8 mouse cellular contexts compared by ENCODE assay signal in genomic region chr16:97961381-97962150, GRCm38 (mm10). TPM values are rescaled to one million over a fixed set of nuclear protein-coding genes. Genes with fewer than 3 reads are reported as not detected.
DNase-seq lines count a peak whose midpoint lies in the region; ATAC-seq and TF ChIP-seq lines count a peak whose summit lies in the region.

No protein-coding gene starts in this region.

- WGBS in intestine, postnatal 0 days = 5% methylated on average over 36 of the region's 36 CpGs
- 9% methylated on average over 28 of the region's 36 CpGs for WGBS in midbrain, postnatal 0 days

- peaks cover 20 to 40% of the 10 kb centered on the region in 2 experiments for H3K4me1 ChIP-seq in MEL (ENCODE audit: control insufficient read depth in 1 of 2, insufficient read depth in 2 of 2, low read length in 2 of 2)
- peaks cover 75% of the 10 kb centered on the region for H3K4me1 ChIP-seq in erythroblast, embryonic 14.5 days (ENCODE audit: control insufficient read depth)
- H3K4me1 ChIP-seq in intestine, postnatal 0 days (replicated peaks; ENCODE audit: control insufficient read depth, insufficient read depth, low read length) = peaks cover 8% of the 10 kb centered on the region; the same call in 1 of the 2 replicates
- no peaks in the 10 kb centered on the region for H3K4me1 ChIP-seq in midbrain, postnatal 0 days (ENCODE audit: insufficient read depth, low read length)

- H3K36me3 ChIP-seq in MEL (ENCODE audit: control insufficient read depth in 1 of 2, insufficient read depth in 2 of 2, low read length in 2 of 2) = peaks cover 0 to 48% of the 10 kb centered on the region in 2 experiments; a peak in 2 of 4 replicates
- H3K36me3 ChIP-seq in erythroblast, embryonic 14.5 days (ENCODE audit: control insufficient read depth) = peaks cover 5% of the 10 kb centered on the region
- H3K36me3 ChIP-seq in intestine, postnatal 0 days (ENCODE audit: control insufficient read depth, insufficient read depth) = peaks cover 1% of the 10 kb centered on the region; the same call in 1 of the 2 replicates
- H3K36me3 ChIP-seq in midbrain, postnatal 0 days (ENCODE audit: insufficient read depth, low read length) = peaks cover 3% of the 10 kb centered on the region; the same call in 1 of the 2 replicates

- no peak for DNase-seq in layer of hippocampus, adult 2 months (ENCODE audit: low spot score in 2 of 2)
- no peak for DNase-seq in layer of hippocampus, postnatal 10 days (ENCODE audit: low spot score in 2 of 2)
- peak; percentile 48 for DNase-seq in MEL (ENCODE audit: low read depth, low spot score)
- DNase-seq in midbrain, postnatal 0 days (ENCODE audit: low spot score) = peak; percentile 1
- DNase-seq in spleen, postnatal 10 days (ENCODE audit: low spot score in 2 of 2) = no peak
- DNase-seq in T-cell, adult 2 months (ENCODE audit: low spot score) = no peak

- TF ChIP-seq CTCF in layer of hippocampus, adult 2 months (conservative IDR thresholded peaks at IDR 0.05) = no peak
- no peak for TF ChIP-seq CTCF in MEL (IDR thresholded peaks at IDR 0.05 in 2 of 3, conservative IDR thresholded peaks at IDR 0.05 in 1 of 3; ENCODE audit: control insufficient read depth in 1 of 3, insufficient read depth in 1 of 3, low read depth in 2 of 3, low read length in 3 of 3, poor library complexity in 1 of 3, severe bottlenecking in 1 of 3)
- no peak for TF ChIP-seq CTCF in intestine, postnatal 0 days (IDR thresholded peaks at IDR 0.05; ENCODE audit: low read depth)
- no peak for TF ChIP-seq CTCF in midbrain, postnatal 0 days (IDR thresholded peaks at IDR 0.05)

- H3K9ac ChIP-seq in MEL (ENCODE audit: control insufficient read depth, low read depth, low read length, poor library complexity, severe bottlenecking) = peak overlapping the region; percentile 86
- peak overlapping the region; percentile 79 for H3K9ac ChIP-seq in intestine, postnatal 0 days (ENCODE audit: low read depth, low read length)
- H3K9ac ChIP-seq in midbrain, postnatal 0 days (replicated peaks; ENCODE audit: low read length, poor library complexity, severe bottlenecking) = peak overlapping the region; percentile 86

- no peak for TF ChIP-seq POLR2A in MEL (IDR thresholded peaks at IDR 0.05; ENCODE audit: control insufficient read depth in 1 of 2, insufficient read depth in 1 of 2, low read depth in 1 of 2, low read length in 2 of 2, poor library complexity in 1 of 2)

- H3K27me3 ChIP-seq in MEL (ENCODE audit: control insufficient read depth in 1 of 2, insufficient read depth in 2 of 2, low read length in 2 of 2) = no peaks in the 10 kb centered on the region
- no peaks in the 10 kb centered on the region for H3K27me3 ChIP-seq in erythroblast, embryonic 14.5 days (ENCODE audit: control insufficient read depth)
- no peaks in the 10 kb centered on the region for H3K27me3 ChIP-seq in intestine, postnatal 0 days (replicated peaks; ENCODE audit: control insufficient read depth, insufficient read depth, low read length)
- H3K27me3 ChIP-seq in midbrain, postnatal 0 days (ENCODE audit: insufficient read depth, low read length) = no peaks in the 10 kb centered on the region

- TF ChIP-seq EP300 in MEL (IDR thresholded peaks at IDR 0.05; ENCODE audit: low read depth in 1 of 2, low read length in 2 of 2) = no peak

- TF ChIP-seq RAD21 in MEL (IDR thresholded peaks at IDR 0.05; ENCODE audit: low read depth, low read length) = no peak

- peak overlapping the region; percentile 96 for H3K27ac ChIP-seq in layer of hippocampus, adult 2 months
- H3K27ac ChIP-seq in MEL (ENCODE audit: control insufficient read depth, low read depth, low read length) = peak overlapping the region; percentile 30
- peak overlapping the region; percentile 94 for H3K27ac ChIP-seq in intestine, postnatal 0 days (ENCODE audit: low read depth, low read length)
- H3K27ac ChIP-seq in midbrain, postnatal 0 days (ENCODE audit: low read depth, low read length) = peak overlapping the region; percentile 96

- peaks cover 9% of the 10 kb centered on the region for H3K79me2 ChIP-seq in MEL (ENCODE audit: control insufficient read depth, insufficient read depth, low read length, poor library complexity)

- ATAC-seq in intestine, postnatal 0 days = peak; percentile 1; the same call in 1 of the 2 replicates
- peak; percentile 35 for ATAC-seq in midbrain, postnatal 0 days (ENCODE audit: low FRiP score)

- peak overlapping the region; percentile 99 for H3K4me3 ChIP-seq in layer of hippocampus, adult 2 months
- H3K4me3 ChIP-seq in MEL (ENCODE audit: control insufficient read depth in 1 of 2, insufficient read depth in 1 of 2, low read depth in 2 of 2, low read length in 2 of 2) = peak overlapping the region; percentile 70 to 79
- H3K4me3 ChIP-seq in erythroblast, embryonic 14.5 days (replicated peaks) = peak overlapping the region; percentile 94
- peak overlapping the region; percentile 72 for H3K4me3 ChIP-seq in intestine, postnatal 0 days (ENCODE audit: low read depth, low read length)
- H3K4me3 ChIP-seq in midbrain, postnatal 0 days (ENCODE audit: low read depth, low read length) = peak overlapping the region; percentile 64

- peak overlapping the region; percentile 85 for H3K4me2 ChIP-seq in intestine, postnatal 0 days (replicated peaks; ENCODE audit: low read depth)
- H3K4me2 ChIP-seq in midbrain, postnatal 0 days (ENCODE audit: low read depth, low read length, poor library complexity, severe bottlenecking) = peak overlapping the region; percentile 67

- no peaks in the 10 kb centered on the region for H3K9me3 ChIP-seq in MEL (replicated peaks; ENCODE audit: insufficient read depth, low read length)
- H3K9me3 ChIP-seq in erythroblast, embryonic 14.5 days (ENCODE audit: control insufficient read depth, low read length) = no peaks in the 10 kb centered on the region
- no peaks in the 10 kb centered on the region for H3K9me3 ChIP-seq in intestine, postnatal 0 days (ENCODE audit: control insufficient read depth)
- H3K9me3 ChIP-seq in midbrain, postnatal 0 days (ENCODE audit: low read length) = no peaks in the 10 kb centered on the region

TF ChIP-seq in MEL, 35 proteins besides CTCF, POLR2A, EP300 and RAD21:
- TF ChIP-seq ZKSCAN1 (IDR thresholded peaks at IDR 0.05; ENCODE audit: low read depth, low read length) = no peak
- no peak for TF ChIP-seq POLR2AphosphoS5 (IDR thresholded peaks at IDR 0.05; ENCODE audit: borderline replicate concordance, low read depth, low read length)
- no peak for TF ChIP-seq ZC3H11A (IDR thresholded peaks at IDR 0.05; ENCODE audit: low read depth, low read length)
- no peak for TF ChIP-seq POLR2AphosphoS2 (IDR thresholded peaks at IDR 0.05; ENCODE audit: low read length)
- TF ChIP-seq MAZ (IDR thresholded peaks at IDR 0.05; ENCODE audit: low read depth, low read length) = 0 out of 2 replicates have a peak, but pooled peaks have one; percentile 2
- TF ChIP-seq GATA1 (IDR thresholded peaks at IDR 0.05; ENCODE audit: low read depth, low read length) = no peak
- TF ChIP-seq ELF1 (IDR thresholded peaks at IDR 0.05; ENCODE audit: low read depth, low read length) = no peak
- TF ChIP-seq CHD1 (IDR thresholded peaks at IDR 0.05; ENCODE audit: low read depth, low read length) = peak; percentile 34; the same call in 1 of the 2 replicates
- TF ChIP-seq JUND (IDR thresholded peaks at IDR 0.05; ENCODE audit: low read depth, low read length) = no peak
- no peak for TF ChIP-seq NELFE (IDR thresholded peaks at IDR 0.05; ENCODE audit: low read depth, low read length)
- no peak for TF ChIP-seq MAX (IDR thresholded peaks at IDR 0.05; ENCODE audit: low read length)
- TF ChIP-seq MEF2A (IDR thresholded peaks at IDR 0.05; ENCODE audit: extremely low read depth, insufficient replicate concordance, low read depth, low read length, poor library complexity, severe bottlenecking) = no peak
- TF ChIP-seq UBTF (IDR thresholded peaks at IDR 0.05; ENCODE audit: borderline replicate concordance, insufficient read depth, low read depth, low read length) = no peak
- TF ChIP-seq TAL1 (IDR thresholded peaks at IDR 0.05; ENCODE audit: low read length) = no peak

RNA-seq across cellular contexts. Expression of gene C2cd2, which starts 0.8 kb away (rescaled TPM):
- total RNA-seq in layer of hippocampus, adult 2 months (2021) = 10 to 100 TPM; 15.8 to 20.1 TPM
- total RNA-seq in layer of hippocampus, postnatal 10 days (2021) = 10 to 100 TPM; 22.1 to 26.3 TPM
- total RNA-seq in MEL (2012; rRNA removed) = 8.9 and 12.4 TPM in 2 replicates
- 10 to 100 TPM in 1 of 2 experiments, not detected in 1; 20.7 TPM for polyA plus RNA-seq in MEL (2012; ENCODE audit: insufficient read depth in 1 of 2, insufficient read length in 2 of 2, low read depth in 1 of 2, low replicate concordance in 2 of 2, missing spikeins in 1 of 2)
- polyA plus RNA-seq in erythroblast, embryonic 14.5 days (2012) = 0.62 and 0.78 TPM in 2 replicates
- polyA plus RNA-seq in intestine, postnatal 0 days (2015; fragmentation: Nextera tagmentation; extraction: Ambion mirVana) = 12.6 and 12.7 TPM in 2 replicates
- total RNA-seq in midbrain, postnatal 0 days (2014; rRNA removed) = 22.4 and 27.0 TPM in 2 replicates
- polyA plus RNA-seq in midbrain, postnatal 0 days (2015; fragmentation: Nextera tagmentation; extraction: Ambion mirVana) = 12.1 and 13.2 TPM in 2 replicates

RNA-seq across cellular contexts. Expression of gene Zbtb21, which starts 0.9 kb away (rescaled TPM):
- total RNA-seq in layer of hippocampus, adult 2 months (2021) = 10 to 100 TPM; 30.0 to 30.7 TPM
- total RNA-seq in layer of hippocampus, postnatal 10 days (2021) = 10 to 100 TPM; 23.9 TPM
- 7.3 and 9.4 TPM in 2 replicates for total RNA-seq in MEL (2012; rRNA removed)
- polyA plus RNA-seq in MEL (2012; ENCODE audit: insufficient read depth in 1 of 2, insufficient read length in 2 of 2, low read depth in 1 of 2, low replicate concordance in 2 of 2, missing spikeins in 1 of 2) = 1 to 10 TPM in 1 of 2 experiments, not detected in 1; 9.6 TPM
- polyA plus RNA-seq in erythroblast, embryonic 14.5 days (2012) = 1.3 and 1.5 TPM in 2 replicates
- polyA plus RNA-seq in intestine, postnatal 0 days (2015; fragmentation: Nextera tagmentation; extraction: Ambion mirVana) = 4.1 and 4.2 TPM in 2 replicates
- 30.5 and 40.9 TPM in 2 replicates for total RNA-seq in midbrain, postnatal 0 days (2014; rRNA removed)
- 9.4 and 9.5 TPM in 2 replicates for polyA plus RNA-seq in midbrain, postnatal 0 days (2015; fragmentation: Nextera tagmentation; extraction: Ambion mirVana)

RNA-seq across cellular contexts. Expression of gene B230307C23Rik, which starts 35.5 kb away (rescaled TPM):
- total RNA-seq in layer of hippocampus, adult 2 months (2021) = 10 to 100 TPM; 24.0 to 25.4 TPM
- 10 to 100 TPM; 18.8 to 30.4 TPM for total RNA-seq in layer of hippocampus, postnatal 10 days (2021)
- total RNA-seq in MEL (2012; rRNA removed) = 37.9 and 54.8 TPM in 2 replicates
- polyA plus RNA-seq in MEL (2012; ENCODE audit: insufficient read depth in 1 of 2, insufficient read length in 2 of 2, low read depth in 1 of 2, low replicate concordance in 2 of 2, missing spikeins in 1 of 2) = 10 to 100 TPM in 1 of 2 experiments, not detected in 1; 27.4 TPM
- 0.04 TPM in 1 of 2 replicates, not detected in the other for polyA plus RNA-seq in erythroblast, embryonic 14.5 days (2012)
- polyA plus RNA-seq in intestine, postnatal 0 days (2015; fragmentation: Nextera tagmentation; extraction: Ambion mirVana) = 22.8 and 30.5 TPM in 2 replicates
- 8.4 and 14.8 TPM in 2 replicates for total RNA-seq in midbrain, postnatal 0 days (2014; rRNA removed)
- polyA plus RNA-seq in midbrain, postnatal 0 days (2015; fragmentation: Nextera tagmentation; extraction: Ambion mirVana) = 15.7 and 17.3 TPM in 2 replicates

Comparison
In these comparisons a context has a peak if more than half of its experiments do, and no peak if none do; other contexts are left out.
1. DNase-seq: peak in MEL (single experiment) and midbrain, postnatal 0 days (single experiment); none in layer of hippocampus, adult 2 months (0 of 2), layer of hippocampus, postnatal 10 days (0 of 2), spleen, postnatal 10 days (0 of 2) and T-cell, adult 2 months (single experiment).
2. H3K27ac ChIP-seq: peak in every context shown above with its lines; median percentile 96 in layer of hippocampus, adult 2 months; 96 in midbrain, postnatal 0 days; 94 in intestine, postnatal 0 days; 30 in MEL.
3. Peak in every context shown above with its lines, with median percentiles within 50 percentile points of each other: H3K4me3 ChIP-seq and H3K9ac ChIP-seq.